Mouse (Mus musculus) mature B cell (primary cell): ENCODE data around the gene Olfr1239.

Source experiments
- in situ Hi-C: fragments of 300-500 bp; cut with MboI; formaldehyde crosslinking; loops from 2 replicates; pipeline ENCODE4 v1.14.3; 2019

The Olfr1239 gene

GRCm38 (mm10) chr2:89420307-89420706 lies at the start of gene Olfr1239:
TSS of gene Olfr1239 (minus strand) at chr2:89420407.
- in situ Hi-C loops, result no loop called here

DNA sequence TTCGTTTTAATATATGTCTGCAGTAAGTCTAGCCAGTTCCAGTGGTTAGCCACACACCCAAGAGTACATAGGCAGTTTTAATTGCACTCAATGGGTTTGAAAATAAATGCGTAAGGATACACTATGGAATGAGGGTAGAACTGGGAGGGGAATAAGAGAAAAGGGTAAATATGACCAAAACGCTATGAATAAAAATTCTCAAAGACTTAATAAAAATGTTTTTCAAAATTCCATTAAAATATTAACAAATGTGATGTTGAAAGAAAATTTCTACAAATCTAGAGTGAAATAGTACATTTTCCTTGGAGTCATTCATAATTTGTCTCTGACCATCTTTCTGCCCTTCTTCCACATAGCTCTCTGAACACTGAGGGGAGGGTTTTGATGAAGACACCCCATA lies 22.7 kb upstream of the Olfr1239 start, which contains the start of gene Olfr1240:
Olfr1240 (minus strand) TSS at position 101 of the 400 bp plus-strand sequence.
- in situ Hi-C loops, result no loop called here

- in situ Hi-C loops, result no loop called here
These were observed 5.7 kb downstream of the Olfr1239 start for GRCm38 (mm10) chr2:89414557-89414956.

GRCm38 (mm10) chr2:89409576-89409975 lies 10.6 kb downstream of the Olfr1239 start, which contains the start of gene Olfr1238:
TSS of gene Olfr1238 (minus strand) at chr2:89409676.
- in situ Hi-C loops, result no loop called here

DNA sequence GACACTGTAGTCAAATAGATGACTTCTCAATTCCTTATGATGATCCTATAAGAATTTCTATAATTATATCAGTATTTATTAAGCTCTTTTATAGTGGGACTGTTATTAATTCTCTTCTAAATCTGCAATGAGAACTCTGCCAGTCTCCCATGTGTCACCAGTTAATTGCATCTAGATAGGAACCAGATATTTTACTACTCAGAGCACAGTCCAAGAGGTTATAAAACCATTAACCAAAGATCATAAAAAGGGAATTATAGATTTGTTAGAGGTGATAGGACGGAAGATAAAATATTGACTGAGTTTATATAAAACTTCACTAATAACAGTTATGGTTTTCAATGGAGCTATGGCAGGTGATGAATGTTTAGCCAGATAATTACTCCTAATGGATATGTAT lies 19.3 kb downstream of the Olfr1239 start:
- in situ Hi-C loops, result no loop called here
